Mouse (Mus musculus) layer of hippocampus, adult 2 months (tissue): ENCODE measurements at regions not wholly inside any gene's neighbourhood (a gene's known extent, or its start where the extent isn't known, plus 50 kb on each side); places are given as distances from the start of the nearest gene placed in this dataset.

ENCODE experiments used
- DNase-seq, 2 experiments: peaks; one replicate each; pipeline ENCODE4 v3.0.0; 2022; ENCODE audit warnings: low spot score in 2 of 2
- H3K27ac ChIP-seq: fragments of 200-600 bp; 2 replicates; pipeline ENCODE4 v1.8.1; 2022
- H3K4me3 ChIP-seq: fragments of 200-600 bp; 2 replicates; pipeline ENCODE4 v1.8.1; 2022; ENCODE audit warnings: mild to moderate bottlenecking
- CTCF ChIP-seq: fragments of 200-600 bp; conservative IDR thresholded peaks from 2 replicates; pipeline ENCODE4 v1.8.1; 2022; ENCODE audit warnings: antibody characterized with exemption, mild to moderate bottlenecking, moderate library complexity

DNA sequence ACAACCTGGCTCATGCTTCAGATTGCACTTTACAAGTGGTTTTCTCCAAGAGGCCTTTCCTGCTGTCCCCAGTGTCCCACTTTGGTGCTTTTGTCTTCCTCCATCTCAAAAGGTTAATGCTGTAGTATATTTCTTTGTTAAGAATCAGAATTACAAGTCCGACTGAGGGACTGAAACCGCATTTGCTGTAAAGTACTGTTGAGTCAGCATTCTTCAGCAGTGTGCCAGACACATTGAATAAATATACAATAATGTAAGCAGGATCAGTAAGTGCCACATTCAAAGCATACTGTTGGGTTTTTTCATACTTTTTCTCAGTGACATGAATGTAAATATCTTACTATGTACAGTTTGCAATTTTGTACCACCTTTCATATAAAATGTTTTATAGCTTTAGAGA is 160.4 kb upstream of the Fat3 start:
- DNase-seq, result no peak
- H3K4me3 ChIP-seq, result no peak overlapping the region
- no peak overlapping the region for H3K27ac ChIP-seq
- TF ChIP-seq CTCF, result no peak

DNA sequence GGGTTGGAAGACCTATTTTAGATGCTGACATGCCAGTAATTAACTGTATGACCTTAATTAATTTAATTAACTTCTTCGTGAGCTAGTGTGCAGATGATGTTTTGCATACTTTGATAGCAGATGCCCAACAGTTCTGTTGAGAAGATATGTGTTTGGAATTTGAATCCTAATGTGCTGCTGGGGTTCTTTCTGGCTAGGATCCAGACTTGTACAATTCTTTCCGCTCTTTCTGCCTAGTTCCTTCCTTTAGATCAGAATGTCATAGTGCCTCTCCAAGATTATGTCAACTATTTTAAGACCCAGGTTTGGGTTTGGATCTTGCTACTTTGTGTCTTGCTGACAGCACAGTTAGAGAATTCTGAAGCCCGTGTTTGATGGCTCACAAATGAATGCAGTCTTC is 159.9 kb upstream of the Fat3 start:
- no peak overlapping the region for H3K4me3 ChIP-seq
- TF ChIP-seq CTCF, result no peak
- H3K27ac ChIP-seq, result no peak overlapping the region
- DNase-seq, result no peak
